Mouse (Mus musculus): Measurements from ENCODE around the gene Pank1.

- TF ChIP-seq CHD2 (IDR thresholded peaks at IDR 0.05; ENCODE audit: low read depth, low read length) (no peak), ZC3H11A (IDR thresholded peaks at IDR 0.05; ENCODE audit: borderline replicate concordance, low read depth, low read length) (no peak), HCFC1 (IDR thresholded peaks at IDR 0.05; ENCODE audit: borderline replicate concordance, insufficient read depth, low read length) (no peak)
These were observed 82.9 kb downstream of the Pank1 start for GRCm38 (mm10) chr19:34796396-34796795.
